Mouse (Mus musculus) myocyte (in vitro differentiated cells): ENCODE results near the gene Btbd11.

ENCODE experiments used
- E2F4 ChIP-seq: IDR thresholded peaks from one replicate; pipeline ENCODE4 v1.6.1; 2011; ENCODE audit warnings: mild to moderate bottlenecking, control low read depth, moderate library complexity; ENCODE audit not compliant: insufficient read depth
- MAX ChIP-seq: IDR thresholded peaks from one replicate; pipeline ENCODE4 v1.6.1; 2011; ENCODE audit warnings: low read depth, mild to moderate bottlenecking, control low read depth
- MYOG ChIP-seq, 3 experiments: IDR thresholded peaks; one replicate each; pipeline ENCODE4 v1.6.1; 2011; ENCODE audit warnings: control low read depth in 2 of 3, low read depth in 2 of 3, mild to moderate bottlenecking in 2 of 3; ENCODE audit not compliant: insufficient read length in 2 of 3, control insufficient read depth in 1 of 3, insufficient read depth in 1 of 3
- POLR2A ChIP-seq: IDR thresholded peaks from one replicate; pipeline ENCODE4 v1.6.1; 2011; ENCODE audit warnings: low read depth, mild to moderate bottlenecking, control low read depth, moderate library complexity; ENCODE audit not compliant: insufficient read length

GRCm38 (mm10) chr10:85445891-85446290, 59.3 kb downstream of the Btbd11 start:
- TF ChIP-seq POLR2A (no peak), E2F4 (no peak), MAX (no peak), MYOG (IDR thresholded peaks at IDR 0.05; ENCODE audit: control insufficient read depth in 1 of 3, insufficient read depth in 1 of 3, insufficient read length in 2 of 3, low read depth in 2 of 3) (no peak)
